Mouse (Mus musculus) cortical plate, adult 2 months (tissue): ENCODE data around the gene Ildr2.

ENCODE experiments used
- CTCF ChIP-seq: fragments of 200-500 bp; IDR thresholded peaks from 2 replicates; pipeline ENCODE4 v1.5.1; 2011; ENCODE audit warnings: mild to moderate bottlenecking, control low read depth, low read length; ENCODE audit not compliant: insufficient read depth; ENCODE audit errors: extremely low read depth
- POLR2A ChIP-seq: fragments of 200-500 bp; IDR thresholded peaks from 2 replicates; pipeline ENCODE4 v1.6.1; 2011; ENCODE audit warnings: mild to moderate bottlenecking, low read length, control low read depth; ENCODE audit not compliant: insufficient read depth; ENCODE audit errors: extremely low read depth

DNA sequence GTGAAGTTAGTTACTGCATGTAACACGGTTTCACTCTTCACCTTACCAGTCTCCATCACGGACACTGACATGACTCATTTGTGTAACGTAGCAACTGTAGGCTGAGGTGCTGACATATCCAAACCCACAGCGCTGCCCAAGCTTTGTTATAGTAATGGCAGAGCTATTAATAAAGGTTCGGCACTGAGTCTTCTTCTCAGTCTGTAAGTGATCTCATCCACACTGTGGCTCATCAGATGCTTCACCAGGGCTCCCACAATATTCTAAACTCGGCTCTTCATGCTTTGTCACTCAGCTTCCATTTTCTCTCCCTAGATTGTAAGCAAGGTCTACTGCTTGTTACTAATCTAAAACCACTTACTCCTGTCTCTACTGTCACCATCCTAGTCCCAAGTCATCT lies 44.6 kb upstream of the Ildr2 start:
- TF ChIP-seq CTCF (no peak), POLR2A (no peak)
